In genomic region chr12:72654698-72655097, GRCm38 (mm10) we compare ENCODE assay signal across 8 mouse cellular contexts. TPM values are rescaled to one million over a fixed set of nuclear protein-coding genes. Genes with fewer than 3 reads are reported as not detected.
A peak's percentile ranks its signal among the peaks of the same experiment; 100 is the strongest.
DNase-seq lines count a peak whose midpoint lies in the region; ATAC-seq lines count a peak whose summit lies in the region.

No protein-coding gene starts in this region.

- DNase-seq in spleen, postnatal 4 days (ENCODE audit: low spot score in 2 of 2), result peak; percentile 19 to 70
- no peak for DNase-seq in spleen, adult 12 weeks (ENCODE audit: low spot score)
- DNase-seq in c-Kit-negative CD71-positive TER-119-positive erythroid progenitor cells, embryonic 14.5 days (ENCODE audit: low read depth, low spot score), result peak; percentile 8
- DNase-seq in forebrain, embryonic 14.5 days (ENCODE audit: low spot score), result peak; percentile 88
- DNase-seq in ovary, adult 18-20 months (ENCODE audit: low spot score), result no peak

- no peaks in the 10 kb centered on the region for H3K27me3 ChIP-seq in forebrain, embryonic 14.5 days (replicated peaks; ENCODE audit: control insufficient read depth, insufficient read depth, low read length)
- H3K27me3 ChIP-seq in limb, embryonic 13.5 days, result no peaks in the 10 kb centered on the region
- H3K27me3 ChIP-seq in neural tube, embryonic 13.5 days, result no peaks in the 10 kb centered on the region

- WGBS in forebrain, embryonic 14.5 days, result 4% methylated on average over 4 of the region's 4 CpGs
- WGBS in limb, embryonic 13.5 days, result 16% methylated on average over 4 of the region's 4 CpGs
- 15% methylated on average over 4 of the region's 4 CpGs for WGBS in neural tube, embryonic 13.5 days

- no peaks in the 10 kb centered on the region for H3K4me1 ChIP-seq in forebrain, embryonic 14.5 days (ENCODE audit: control insufficient read depth, insufficient read depth, low read length)
- peaks cover 4% of the 10 kb centered on the region; the same call in 1 of the 2 replicates for H3K4me1 ChIP-seq in limb, embryonic 13.5 days
- H3K4me1 ChIP-seq in neural tube, embryonic 13.5 days (replicated peaks), result no peaks in the 10 kb centered on the region

- H3K4me2 ChIP-seq in forebrain, embryonic 14.5 days (ENCODE audit: low read length), result no peak overlapping the region
- H3K4me2 ChIP-seq in limb, embryonic 13.5 days (replicated peaks), result no peak overlapping the region
- no peak overlapping the region for H3K4me2 ChIP-seq in neural tube, embryonic 13.5 days

- no peaks in the 10 kb centered on the region for H3K36me3 ChIP-seq in forebrain, embryonic 14.5 days (ENCODE audit: control insufficient read depth, insufficient read depth, low read length)
- no peaks in the 10 kb centered on the region for H3K36me3 ChIP-seq in limb, embryonic 13.5 days
- no peaks in the 10 kb centered on the region for H3K36me3 ChIP-seq in neural tube, embryonic 13.5 days

- ATAC-seq in forebrain, embryonic 14.5 days, result peak; percentile 92
- ATAC-seq in inflammation-experienced regulatory T-cells, adult 6 months, result peak; percentile 43
- peak; percentile 61; the same call in 1 of the 2 replicates for ATAC-seq in limb, embryonic 13.5 days (ENCODE audit: low FRiP score, low read depth)
- peak; percentile 65; the same call in 1 of the 2 replicates for ATAC-seq in neural tube, embryonic 13.5 days (ENCODE audit: low read depth)

- no peak overlapping the region for H3K4me3 ChIP-seq in forebrain, embryonic 14.5 days (ENCODE audit: low read depth, low read length)
- no peak overlapping the region for H3K4me3 ChIP-seq in limb, embryonic 13.5 days
- no peak overlapping the region for H3K4me3 ChIP-seq in neural tube, embryonic 13.5 days

- no peaks in the 10 kb centered on the region for H3K9me3 ChIP-seq in forebrain, embryonic 14.5 days (replicated peaks; ENCODE audit: control insufficient read depth, low read length)
- H3K9me3 ChIP-seq in limb, embryonic 13.5 days, result no peaks in the 10 kb centered on the region
- H3K9me3 ChIP-seq in neural tube, embryonic 13.5 days, result no peaks in the 10 kb centered on the region

- no peak overlapping the region for H3K27ac ChIP-seq in forebrain, embryonic 14.5 days (ENCODE audit: low read depth, low read length)
- no peak overlapping the region for H3K27ac ChIP-seq in limb, embryonic 13.5 days
- no peak overlapping the region for H3K27ac ChIP-seq in neural tube, embryonic 13.5 days (replicated peaks)

- H3K9ac ChIP-seq in forebrain, embryonic 14.5 days (ENCODE audit: low read length), result no peak overlapping the region
- no peak overlapping the region for H3K9ac ChIP-seq in limb, embryonic 13.5 days
- H3K9ac ChIP-seq in neural tube, embryonic 13.5 days, result no peak overlapping the region

RNA-seq across cellular contexts. Expression of gene Gm4756, which starts 5.2 kb away (rescaled TPM):
- not detected in 2 replicates for polyA plus RNA-seq in forebrain, embryonic 14.5 days (2014; fragmentation: Nextera tagmentation; extraction: Ambion mirVana)
- polyA plus RNA-seq in inflammation-experienced regulatory T-cells, adult 6 months (2017; shearing (Covaris generic)), result under 1 TPM in 1 of 3 experiments, not detected in 2; 0.32 TPM
- polyA plus RNA-seq in limb, embryonic 13.5 days (2015; fragmentation: Nextera tagmentation; extraction: Ambion mirVana), result not detected in 2 replicates
- not detected in 2 replicates for polyA plus RNA-seq in neural tube, embryonic 13.5 days (2015; fragmentation: Nextera tagmentation; extraction: Ambion mirVana)

RNA-seq across cellular contexts. Expression of gene Dhrs7, which starts 10.0 kb away (rescaled TPM):
- polyA plus RNA-seq in forebrain, embryonic 14.5 days (2014; fragmentation: Nextera tagmentation; extraction: Ambion mirVana), result 10.2 and 10.9 TPM in 2 replicates
- polyA plus RNA-seq in inflammation-experienced regulatory T-cells, adult 6 months (2017; shearing (Covaris generic)), result 100 to 1,000 TPM; 100 to 112 (median 101) TPM
- polyA plus RNA-seq in limb, embryonic 13.5 days (2015; fragmentation: Nextera tagmentation; extraction: Ambion mirVana), result 11.4 and 14.2 TPM in 2 replicates
- 15.4 and 16.0 TPM in 2 replicates for polyA plus RNA-seq in neural tube, embryonic 13.5 days (2015; fragmentation: Nextera tagmentation; extraction: Ambion mirVana)

Comparison
In these comparisons a context has a peak if more than half of its experiments do, and no peak if none do; other contexts are left out.
1. DNase-seq: peak in spleen, postnatal 4 days (2 of 2), c-Kit-negative CD71-positive TER-119-positive erythroid progenitor cells, embryonic 14.5 days (single experiment) and forebrain, embryonic 14.5 days (single experiment); none in spleen, adult 12 weeks (single experiment) and ovary, adult 18-20 months (single experiment).
2. Peak in every context shown above with its lines, with median percentiles within 50 percentile points of each other: ATAC-seq.